Mouse (Mus musculus) embryonic facial prominence, embryonic 10.5 days (tissue): ENCODE measurements around the gene Cobl. TPM values are rescaled to one million over a fixed set of nuclear protein-coding genes. Genes with fewer than 3 reads are reported as not detected.

Source experiments
- DNase-seq: peaks from one replicate; pipeline ENCODE4 v3.0.0-alpha.2; 2017; ENCODE audit warnings: low spot score
- H3K27ac ChIP-seq: fragments of 300-500 bp; sonication (generic); replicated peaks from 2 replicates; pipeline ENCODE4 v1.5.1; 2016; ENCODE audit warnings: mild to moderate bottlenecking
- H3K27me3 ChIP-seq: fragments of 300-500 bp; sonication (generic); replicated peaks from 2 replicates; pipeline ENCODE4 v1.6.1; 2016; ENCODE audit warnings: low read depth, mild to moderate bottlenecking; ENCODE audit not compliant: poor library complexity, severe bottlenecking
- H3K36me3 ChIP-seq: fragments of 300-500 bp; sonication (generic); replicated peaks from 2 replicates; pipeline ENCODE4 v1.6.1; 2016; ENCODE audit warnings: mild to moderate bottlenecking, moderate library complexity
- H3K4me1 ChIP-seq: fragments of 300-500 bp; sonication (generic); 2 replicates; pipeline ENCODE4 v1.6.1; 2016
- H3K4me3 ChIP-seq: fragments of 300-500 bp; sonication (generic); 2 replicates; pipeline ENCODE4 v1.5.1; 2016; ENCODE audit warnings: mild to moderate bottlenecking, moderate library complexity
- H3K9me3 ChIP-seq: fragments of 300-500 bp; sonication (generic); 2 replicates; pipeline ENCODE4 v1.6.1; 2016; ENCODE audit warnings: mild to moderate bottlenecking
- WGBS: fragments of 180-500 bp; shearing (Covaris S2); methylation state at CpG from one replicate; pipeline ENCODE4 v1.1.7; 2016; 5-methylcytosine and 5-hydroxymethylcytosine counted together
- polyA plus RNA-seq: library from polyadenylated mRNA; unstranded; fragments of >200 nt; fragmentation: Nextera tagmentation; extraction: Ambion mirVana; gene quantifications from 2 replicates; pipeline ENCODE4 v1.2.1, GENCODE M21; 2016

Gene Cobl
- polyA plus RNA-seq, 1 experiment from 2014 or later = 3.4 TPM

GRCm38 (mm10) chr11:12215582-12215981, 249.2 kb downstream of the Cobl start:
- Histone ChIP-seq H3K9me3 (no peaks in the 10 kb centered on the region), H3K27me3 (no peaks in the 10 kb centered on the region), H3K4me3 (no peak overlapping the region), H3K36me3 (no peaks in the 10 kb centered on the region), H3K27ac (no peak overlapping the region), H3K4me1 (no peaks in the 10 kb centered on the region)
- DNase-seq = no peak
- 87% methylated on average over 1 of the region's 1 CpGs for WGBS

GRCm38 (mm10) chr11:12208574-12208973, 256.2 kb downstream of the Cobl start:
- H3K9me3 ChIP-seq = no peaks in the 10 kb centered on the region
- no peaks in the 10 kb centered on the region for H3K36me3 ChIP-seq
- WGBS = 85% methylated on average over 2 of the region's 2 CpGs
- no peak for DNase-seq
- H3K4me1 ChIP-seq = no peaks in the 10 kb centered on the region
- no peak overlapping the region for H3K4me3 ChIP-seq
- H3K27me3 ChIP-seq = no peaks in the 10 kb centered on the region
- H3K27ac ChIP-seq = no peak overlapping the region

GRCm38 (mm10) chr11:12205201-12206161, 259.3 kb downstream of the Cobl start:
- Histone ChIP-seq H3K27me3 (no peaks in the 10 kb centered on the region), H3K9me3 (no peaks in the 10 kb centered on the region), H3K36me3 (no peaks in the 10 kb centered on the region), H3K4me1 (no peaks in the 10 kb centered on the region), H3K27ac (no peak overlapping the region), H3K4me3 (no peak overlapping the region)
- WGBS = 76% methylated on average over 6 of the region's 6 CpGs
- no peak for DNase-seq

- H3K36me3 ChIP-seq = no peaks in the 10 kb centered on the region
- DNase-seq = no peak
- 86% methylated on average over 4 of the region's 4 CpGs for WGBS
- no peaks in the 10 kb centered on the region for H3K9me3 ChIP-seq
- no peak overlapping the region for H3K4me3 ChIP-seq
- no peaks in the 10 kb centered on the region for H3K27me3 ChIP-seq
- H3K4me1 ChIP-seq = no peaks in the 10 kb centered on the region
- no peak overlapping the region for H3K27ac ChIP-seq
Measured at GRCm38 (mm10) chr11:12199441-12199840, 265.3 kb downstream of the Cobl start.

GRCm38 (mm10) chr11:12198700-12199349, 265.9 kb downstream of the Cobl start:
- no peaks in the 10 kb centered on the region for H3K4me1 ChIP-seq
- no peak overlapping the region for H3K27ac ChIP-seq
- no peaks in the 10 kb centered on the region for H3K27me3 ChIP-seq
- no peak for DNase-seq
- H3K36me3 ChIP-seq = no peaks in the 10 kb centered on the region
- no peak overlapping the region for H3K4me3 ChIP-seq
- WGBS = 90% methylated on average over 6 of the region's 6 CpGs
- no peaks in the 10 kb centered on the region for H3K9me3 ChIP-seq

- Histone ChIP-seq H3K27me3 (no peaks in the 10 kb centered on the region), H3K9me3 (no peaks in the 10 kb centered on the region), H3K4me3 (no peak overlapping the region), H3K4me1 (no peaks in the 10 kb centered on the region), H3K27ac (no peak overlapping the region), H3K36me3 (no peaks in the 10 kb centered on the region)
- no peak for DNase-seq
- WGBS = 80% methylated on average over 2 of the region's 2 CpGs
Measured at GRCm38 (mm10) chr11:12198017-12198416, 266.7 kb downstream of the Cobl start.

GRCm38 (mm10) chr11:12197542-12197941, 267.2 kb downstream of the Cobl start:
- no peaks in the 10 kb centered on the region for H3K36me3 ChIP-seq
- no peaks in the 10 kb centered on the region for H3K4me1 ChIP-seq
- WGBS = 86% methylated on average over 4 of the region's 4 CpGs
- H3K27me3 ChIP-seq = no peaks in the 10 kb centered on the region
- no peak overlapping the region for H3K4me3 ChIP-seq
- H3K9me3 ChIP-seq = no peaks in the 10 kb centered on the region
- DNase-seq = no peak
- no peak overlapping the region for H3K27ac ChIP-seq

GRCm38 (mm10) chr11:12195390-12195789, 269.4 kb downstream of the Cobl start:
- Histone ChIP-seq H3K4me3 (no peak overlapping the region), H3K9me3 (no peaks in the 10 kb centered on the region), H3K36me3 (no peaks in the 10 kb centered on the region), H3K27me3 (no peaks in the 10 kb centered on the region), H3K27ac (no peak overlapping the region), H3K4me1 (no peaks in the 10 kb centered on the region)
- 86% methylated on average over 3 of the region's 3 CpGs for WGBS
- no peak for DNase-seq

- Histone ChIP-seq H3K4me1 (no peaks in the 10 kb centered on the region), H3K27ac (no peak overlapping the region), H3K4me3 (no peak overlapping the region), H3K9me3 (no peaks in the 10 kb centered on the region), H3K36me3 (no peaks in the 10 kb centered on the region), H3K27me3 (no peaks in the 10 kb centered on the region)
- DNase-seq = no peak
- WGBS = 84% methylated on average over 4 of the region's 4 CpGs
Measured at GRCm38 (mm10) chr11:12193369-12193768, 271.4 kb downstream of the Cobl start.

- 85% methylated on average over 2 of the region's 2 CpGs for WGBS
- Histone ChIP-seq H3K27me3 (no peaks in the 10 kb centered on the region), H3K36me3 (no peaks in the 10 kb centered on the region), H3K9me3 (no peaks in the 10 kb centered on the region), H3K27ac (no peak overlapping the region), H3K4me3 (no peak overlapping the region), H3K4me1 (no peaks in the 10 kb centered on the region)
- DNase-seq = no peak
Measured at GRCm38 (mm10) chr11:12191386-12191785, 273.4 kb downstream of the Cobl start.

- no peaks in the 10 kb centered on the region for H3K4me1 ChIP-seq
- H3K27me3 ChIP-seq = no peaks in the 10 kb centered on the region
- WGBS = 75% methylated on average over 1 of the region's 1 CpGs
- H3K27ac ChIP-seq = no peak overlapping the region
- no peak for DNase-seq
- H3K9me3 ChIP-seq = no peaks in the 10 kb centered on the region
- no peak overlapping the region for H3K4me3 ChIP-seq
- H3K36me3 ChIP-seq = no peaks in the 10 kb centered on the region
Measured at GRCm38 (mm10) chr11:12190417-12190816, 274.3 kb downstream of the Cobl start.
